Mouse (Mus musculus) liver, adult 2 months (tissue): ENCODE data around the gene Kif2a. TPM values are rescaled to one million over a fixed set of nuclear protein-coding genes. Genes with fewer than 3 reads are reported as not detected.

Experiments used
- DNase-seq: peaks from one replicate; pipeline ENCODE4 v3.0.0-alpha.2; 2011; ENCODE audit warnings: low read depth, low spot score; ENCODE audit errors: extremely low read depth
- H3K27ac ChIP-seq: fragments of 200-500 bp; replicated peaks from 2 replicates; pipeline ENCODE4 v1.5.1; 2012; ENCODE audit warnings: low read depth, mild to moderate bottlenecking, control low read depth, inconsistent platforms, low read length; ENCODE audit not compliant: insufficient read depth
- H3K27me3 ChIP-seq: fragments of 200-500 bp; 2 replicates; pipeline ENCODE4 v1.6.1; 2012; ENCODE audit warnings: mild to moderate bottlenecking, moderate library complexity, low read length, inconsistent platforms; ENCODE audit not compliant: control insufficient read depth, insufficient read depth
- H3K36me3 ChIP-seq: fragments of 200-500 bp; 2 replicates; pipeline ENCODE4 v1.6.1; 2012; ENCODE audit warnings: low read length, inconsistent platforms; ENCODE audit not compliant: control insufficient read depth, insufficient read depth
- H3K4me1 ChIP-seq: fragments of 200-500 bp; 2 replicates; pipeline ENCODE4 v1.6.1; 2011; ENCODE audit warnings: low read length; ENCODE audit not compliant: control insufficient read depth, insufficient read depth
- H3K4me3 ChIP-seq: fragments of 200-500 bp; 2 replicates; pipeline ENCODE4 v1.5.1; 2011; ENCODE audit warnings: low read depth, mild to moderate bottlenecking, control low read depth, low read length, moderate library complexity; ENCODE audit not compliant: insufficient read depth
- H3K79me2 ChIP-seq: fragments of 200-500 bp; 2 replicates; pipeline ENCODE4 v1.6.1; 2012; ENCODE audit warnings: inconsistent platforms, mild to moderate bottlenecking, low read length, moderate library complexity; ENCODE audit not compliant: control insufficient read depth, insufficient read depth
- H3K9ac ChIP-seq: fragments of 200-500 bp; 2 replicates; pipeline ENCODE4 v1.6.1; 2012; ENCODE audit warnings: low read depth, mild to moderate bottlenecking, control low read depth, inconsistent platforms, low read length
- CTCF ChIP-seq: fragments of 200-500 bp; IDR thresholded peaks from 2 replicates; pipeline ENCODE4 v1.5.1; 2011; ENCODE audit warnings: low read depth, low read length, control low read depth
- POLR2A ChIP-seq: fragments of 200-500 bp; IDR thresholded peaks from 2 replicates; pipeline ENCODE4 v1.6.1; 2011; ENCODE audit warnings: low read length, control low read depth; ENCODE audit not compliant: insufficient read depth; ENCODE audit errors: extremely low read depth
- WGBS: fragments of 180-500 bp; shearing (Covaris S2); methylation state at CpG from one replicate; pipeline ENCODE4 v1.1.7; 2018; 5-methylcytosine and 5-hydroxymethylcytosine counted together
- polyA plus RNA-seq: library from polyadenylated mRNA; depleted of rRNA; stranded (reverse); fragments of >200 nt; gene quantifications from 2 replicates; pipeline ENCODE4 v1.2.3, GENCODE M21; 2012
- total RNA-seq: library from RNA; depleted of rRNA; stranded (reverse); fragments of >200 nt; gene quantifications from 2 replicates; pipeline ENCODE4 v1.2.3, GENCODE M21; 2014

Gene Kif2a
- total and polyA plus RNA-seq, 2 experiments: 0.42 to 5.3 TPM

GRCm38 (mm10) chr13:107060098-107060497 is 38.2 kb upstream of the Kif2a start:
- Histone ChIP-seq H3K79me2 (no peaks in the 10 kb centered on the region), H3K36me3 (no peaks in the 10 kb centered on the region), H3K27ac (no peak overlapping the region), H3K27me3 (no peaks in the 10 kb centered on the region), H3K4me1 (no peaks in the 10 kb centered on the region), H3K4me3 (no peak overlapping the region), H3K9ac (no peak overlapping the region)
- TF ChIP-seq CTCF (no peak), POLR2A (no peak)
- 84% methylated on average over 7 of the region's 7 CpGs for WGBS
- DNase-seq: no peak

GRCm38 (mm10) chr13:107059460-107059859 is 37.5 kb upstream of the Kif2a start:
- Histone ChIP-seq H3K27ac (no peak overlapping the region), H3K79me2 (no peaks in the 10 kb centered on the region), H3K4me1 (no peaks in the 10 kb centered on the region), H3K36me3 (no peaks in the 10 kb centered on the region), H3K9ac (no peak overlapping the region), H3K4me3 (no peak overlapping the region), H3K27me3 (no peaks in the 10 kb centered on the region)
- WGBS: 72% methylated on average over 3 of the region's 3 CpGs
- DNase-seq: no peak
- no peak for TF ChIP-seq POLR2A
- TF ChIP-seq CTCF: no peak

GRCm38 (mm10) chr13:107056318-107056717 is 34.4 kb upstream of the Kif2a start:
- WGBS: 35% methylated on average over 4 of the region's 4 CpGs
- H3K79me2 ChIP-seq: no peaks in the 10 kb centered on the region
- H3K4me3 ChIP-seq: no peak overlapping the region
- no peaks in the 10 kb centered on the region for H3K27me3 ChIP-seq
- H3K9ac ChIP-seq: no peak overlapping the region
- TF ChIP-seq CTCF: no peak
- no peak for TF ChIP-seq POLR2A
- no peaks in the 10 kb centered on the region for H3K4me1 ChIP-seq
- DNase-seq: no peak
- no peak overlapping the region for H3K27ac ChIP-seq
- H3K36me3 ChIP-seq: no peaks in the 10 kb centered on the region

- WGBS: 76% methylated on average over 4 of the region's 4 CpGs
- Histone ChIP-seq H3K79me2 (no peaks in the 10 kb centered on the region), H3K4me3 (no peak overlapping the region), H3K9ac (no peak overlapping the region), H3K4me1 (no peaks in the 10 kb centered on the region), H3K27ac (no peak overlapping the region), H3K27me3 (no peaks in the 10 kb centered on the region), H3K36me3 (no peaks in the 10 kb centered on the region)
- no peak for TF ChIP-seq POLR2A
- no peak for TF ChIP-seq CTCF
- DNase-seq: no peak
Observed at GRCm38 (mm10) chr13:107054496-107054895, 32.6 kb upstream of the Kif2a start.

- no peaks in the 10 kb centered on the region for H3K36me3 ChIP-seq
- H3K4me3 ChIP-seq: no peak overlapping the region
- DNase-seq: no peak
- H3K27me3 ChIP-seq: no peaks in the 10 kb centered on the region
- H3K9ac ChIP-seq: no peak overlapping the region
- no peak overlapping the region for H3K27ac ChIP-seq
- no peaks in the 10 kb centered on the region for H3K79me2 ChIP-seq
- TF ChIP-seq POLR2A (no peak), CTCF (no peak)
- 77% methylated on average over 3 of the region's 3 CpGs for WGBS
- H3K4me1 ChIP-seq: no peaks in the 10 kb centered on the region
Observed at GRCm38 (mm10) chr13:107051342-107051741, 29.4 kb upstream of the Kif2a start.

- no peak for DNase-seq
- WGBS: 24% methylated on average over 5 of the region's 5 CpGs
- no peak overlapping the region for H3K4me3 ChIP-seq
- no peaks in the 10 kb centered on the region for H3K27me3 ChIP-seq
- no peaks in the 10 kb centered on the region for H3K36me3 ChIP-seq
- H3K4me1 ChIP-seq: no peaks in the 10 kb centered on the region
- TF ChIP-seq POLR2A: no peak
- no peak for TF ChIP-seq CTCF
- no peak overlapping the region for H3K9ac ChIP-seq
- H3K27ac ChIP-seq: no peak overlapping the region
- no peaks in the 10 kb centered on the region for H3K79me2 ChIP-seq
Observed at GRCm38 (mm10) chr13:107044229-107044628, 22.3 kb upstream of the Kif2a start.
